Mouse (Mus musculus) MEL-GATA-1-ER (cell line): ENCODE data around the gene Znrd1.

Source experiments
- DNase-seq: peaks from one replicate; pipeline ENCODE4 v3.0.0-alpha.2; 2012; ENCODE audit warnings: low read depth; ENCODE audit errors: extremely low read depth

The Znrd1 gene

DNA sequence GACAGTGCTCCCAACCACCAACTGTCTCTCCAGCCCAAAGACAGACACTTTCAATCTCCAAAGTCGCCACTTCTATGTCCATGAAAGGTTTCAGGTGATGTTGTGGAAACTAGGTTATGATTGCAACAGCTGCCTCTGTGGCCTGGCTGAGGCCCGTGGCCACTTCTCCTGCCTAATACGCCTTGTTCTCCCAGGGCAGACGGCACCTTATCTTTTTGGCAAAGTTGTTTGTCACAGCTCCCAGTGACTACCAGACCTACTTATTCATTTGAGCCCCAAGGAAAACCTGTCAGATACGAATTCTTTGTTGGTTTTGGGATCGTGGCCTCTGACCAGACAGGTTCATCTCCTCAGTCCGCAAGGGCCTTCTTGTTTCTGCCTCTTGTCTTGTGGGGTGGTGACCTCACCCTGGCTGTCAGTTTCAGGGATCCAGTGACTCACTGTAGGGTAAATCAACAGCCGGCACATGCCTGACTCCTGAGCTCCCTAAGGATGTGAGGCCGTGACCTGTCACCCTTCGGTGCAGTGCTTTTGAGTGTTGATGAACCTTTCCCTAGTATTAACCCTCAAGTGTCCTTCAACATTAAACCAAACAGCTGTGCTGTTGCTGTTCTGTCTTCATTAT is 30.8 kb downstream of the Znrd1 start:
- DNase-seq: no peak

DNA sequence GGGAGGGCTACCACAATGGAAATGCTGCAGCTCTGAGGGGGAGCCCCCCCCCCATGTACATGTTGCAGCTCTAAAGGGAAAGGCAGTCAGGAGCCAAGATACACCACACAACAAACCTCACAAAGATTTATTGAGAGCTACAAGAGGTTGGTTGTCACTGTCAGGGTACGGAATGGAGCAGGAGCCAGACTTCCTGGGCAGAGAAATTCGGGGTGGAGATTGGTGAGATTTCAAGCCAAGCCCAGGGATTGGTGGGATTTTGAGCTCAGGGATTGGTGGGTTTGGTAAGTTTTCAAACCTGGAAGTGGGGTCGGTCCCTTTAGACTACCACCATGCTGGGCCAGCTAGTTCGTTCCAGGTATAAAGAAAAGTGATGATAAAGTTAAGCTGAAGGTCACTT is 34.9 kb downstream of the Znrd1 start:
- no peak for DNase-seq

DNA sequence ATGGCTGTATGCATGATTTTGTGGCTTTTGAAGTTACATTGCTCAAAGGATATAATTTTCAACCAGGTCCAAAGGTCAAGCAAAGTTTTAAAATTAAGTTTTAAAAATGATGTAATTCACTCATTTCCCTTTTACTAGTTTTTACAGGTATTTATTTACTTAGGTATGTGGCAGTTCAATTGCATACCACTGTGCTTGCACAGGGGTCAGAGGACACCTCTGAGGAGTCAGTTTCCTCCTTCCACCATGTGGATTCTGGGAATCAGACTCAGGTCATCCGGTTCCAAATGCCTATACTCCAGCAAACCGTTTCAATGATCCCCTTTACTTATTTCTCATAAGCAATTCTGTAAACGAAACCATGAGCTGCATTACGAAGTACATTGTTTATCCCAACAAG is 35.6 kb downstream of the Znrd1 start:
- no peak for DNase-seq

DNA sequence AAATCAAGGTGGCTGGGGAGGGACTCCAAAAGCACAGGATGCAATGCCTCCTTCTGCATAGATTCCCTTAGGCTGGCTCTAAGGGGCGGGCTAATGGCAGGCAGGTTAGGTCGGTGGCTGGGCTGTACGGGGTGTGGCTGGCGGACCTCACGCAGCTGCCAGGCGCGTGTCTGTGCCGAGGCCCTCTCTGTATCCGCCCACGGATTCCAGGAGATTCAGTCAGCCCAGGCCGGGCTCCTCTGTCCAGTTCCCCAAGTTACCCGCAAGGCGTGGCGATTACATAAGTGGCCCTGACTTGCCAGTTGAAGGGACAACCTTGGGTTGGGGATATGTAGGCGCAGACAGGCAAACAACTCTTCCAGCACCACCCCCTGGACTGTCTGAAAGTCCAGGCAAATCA is 38.1 kb downstream of the Znrd1 start:
- DNase-seq: no peak

DNA sequence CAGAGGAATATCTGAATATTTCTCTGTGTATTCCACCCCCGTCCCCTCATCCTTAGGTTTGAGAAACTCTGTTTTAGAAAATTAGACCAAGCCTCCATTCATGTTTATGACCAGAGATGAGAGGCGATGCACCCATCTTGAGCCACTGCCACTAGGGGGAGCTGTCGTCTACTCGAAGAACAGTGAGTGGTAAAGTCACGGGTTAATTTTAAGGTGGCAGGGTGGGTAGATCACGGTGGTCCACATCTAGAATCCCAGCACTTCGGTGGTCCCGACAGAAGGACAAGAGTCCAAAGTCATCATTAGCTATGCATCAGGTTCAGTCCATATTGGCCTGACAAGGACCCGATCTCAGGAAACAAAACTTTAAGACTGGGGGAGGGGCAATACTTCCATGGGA is 43.3 kb downstream of the Znrd1 start:
- no peak for DNase-seq

DNA sequence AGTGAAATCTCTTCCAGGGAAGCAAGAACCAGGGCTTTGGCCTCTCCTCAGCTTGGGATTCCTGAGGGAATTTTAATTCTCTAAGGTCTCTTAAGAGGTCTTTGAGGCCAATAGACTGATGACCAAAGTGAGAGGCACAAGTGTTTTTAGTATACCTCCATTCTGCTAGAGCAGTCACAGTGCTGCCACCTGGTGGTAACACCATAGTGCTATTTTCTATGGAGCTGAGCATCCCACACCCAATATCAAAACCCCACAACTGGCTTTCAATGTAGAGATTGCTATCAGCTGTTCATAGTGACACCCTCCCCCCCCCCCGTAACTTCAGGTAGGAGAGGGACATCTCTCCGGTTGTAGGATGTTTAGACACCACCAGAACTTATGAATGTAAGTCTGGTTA is 44.3 kb downstream of the Znrd1 start:
- peak; percentile 51 for DNase-seq

DNA sequence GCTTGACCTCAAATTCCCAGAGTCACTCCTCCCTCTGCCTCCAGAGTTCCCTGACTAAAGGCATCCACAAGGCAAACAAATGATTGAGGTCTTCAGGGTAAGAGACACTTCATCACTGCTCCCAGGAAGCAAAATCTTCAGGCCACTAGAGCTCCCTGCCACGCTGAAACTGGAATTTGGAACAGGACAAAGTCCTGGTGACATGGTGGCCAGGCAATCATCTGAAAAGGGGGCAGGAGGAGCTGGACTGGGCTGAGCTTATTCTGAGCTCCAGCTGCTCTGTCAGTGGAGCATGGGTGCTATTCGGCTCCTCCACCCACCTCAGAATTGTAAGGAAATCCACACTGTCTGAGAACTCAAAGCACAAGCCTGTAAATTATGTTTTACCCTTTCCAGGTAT is 46.3 kb downstream of the Znrd1 start:
- DNase-seq: no peak

DNA sequence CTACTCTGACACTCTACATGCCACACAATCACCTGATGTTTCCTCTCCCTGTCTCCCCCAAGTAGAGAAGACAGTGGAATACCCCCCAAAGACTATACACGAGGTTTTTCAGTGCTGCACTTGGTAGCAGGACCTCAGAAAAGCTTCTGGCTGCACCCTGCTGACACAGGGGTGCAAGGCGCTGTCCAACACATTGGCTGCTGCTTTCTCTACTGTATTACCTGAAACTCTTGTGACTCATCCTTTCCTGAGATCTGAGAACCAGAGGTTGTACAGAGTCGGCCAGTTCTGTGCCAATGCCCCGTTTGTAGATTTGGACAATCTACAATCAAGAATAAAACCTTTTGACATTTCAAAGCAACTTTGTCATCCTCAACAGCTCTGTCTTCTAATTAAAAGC is 48.6 kb downstream of the Znrd1 start:
- no peak for DNase-seq

DNA sequence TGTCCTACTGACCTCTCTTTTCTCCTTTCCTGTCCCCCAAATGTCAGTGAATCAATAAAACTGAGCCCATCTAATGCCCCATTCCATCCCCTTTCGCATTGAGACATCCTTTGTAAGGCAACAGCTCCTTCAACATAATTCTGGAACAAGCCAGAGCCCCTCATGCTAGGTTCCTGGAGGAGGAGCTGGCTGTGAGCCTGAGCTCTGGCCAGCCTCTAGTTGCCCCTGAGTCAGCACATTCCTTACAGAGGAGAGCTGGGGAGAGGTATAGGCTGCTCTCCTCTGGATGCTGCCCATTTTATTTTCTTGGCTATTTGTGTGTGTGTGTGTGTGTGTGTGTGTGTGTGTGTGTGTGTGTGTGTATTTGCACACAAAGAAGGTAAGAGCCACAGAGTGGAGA is 50.1 kb downstream of the Znrd1 start:
- no peak for DNase-seq
